Mouse (Mus musculus) CD4-positive helper T cell, adult 2 months (primary cell): ENCODE measurements around the gene Urod.

Experiments used
- DNase-seq: peaks from one replicate; pipeline ENCODE4 v3.0.0-alpha.2; 2012; ENCODE audit warnings: low read depth, missing footprints, low spot score

The Urod gene

GRCm38 (mm10) chr4:116993672-116994621 lies at the start of gene Urod:
Urod (minus strand) TSS chr4:116994413.
- DNase-seq = peak; percentile 95

GRCm38 (mm10) chr4:117041283-117041721 lies 47.1 kb upstream of the Urod start:
- DNase-seq = no peak

GRCm38 (mm10) chr4:117040791-117041190 lies 46.6 kb upstream of the Urod start:
- DNase-seq = no peak

- no peak for DNase-seq
Measured at GRCm38 (mm10) chr4:117039925-117040687, 45.9 kb upstream of the Urod start.

GRCm38 (mm10) chr4:117031105-117031504 lies 36.9 kb upstream of the Urod start:
- peak; percentile 39 for DNase-seq

GRCm38 (mm10) chr4:117023469-117023868 lies 29.3 kb upstream of the Urod start:
- DNase-seq = no peak

- DNase-seq = peak; percentile 94
Measured at GRCm38 (mm10) chr4:117019206-117020134, 25.3 kb upstream of the Urod start, which contains the start of gene Eif2b3. Eif2b3 (plus strand) TSS chr4:117019402.

- no peak for DNase-seq
Measured at GRCm38 (mm10) chr4:117018327-117018726, 24.1 kb upstream of the Urod start.

- peak; percentile 24 for DNase-seq
Measured at GRCm38 (mm10) chr4:117017738-117018137, 23.5 kb upstream of the Urod start.

- DNase-seq = no peak
Measured at GRCm38 (mm10) chr4:117014901-117015415, 20.7 kb upstream of the Urod start.

GRCm38 (mm10) chr4:117013596-117013995 lies 19.4 kb upstream of the Urod start:
- no peak for DNase-seq

GRCm38 (mm10) chr4:117010231-117010630 lies 16.0 kb upstream of the Urod start:
- no peak for DNase-seq

- DNase-seq = no peak
Measured at GRCm38 (mm10) chr4:117007058-117007457, 12.8 kb upstream of the Urod start.

- no peak for DNase-seq
Measured at GRCm38 (mm10) chr4:117005611-117006400, 11.6 kb upstream of the Urod start.

GRCm38 (mm10) chr4:117004649-117005048 lies 10.4 kb upstream of the Urod start:
- DNase-seq = no peak

- peak; percentile 46 for DNase-seq
Measured at GRCm38 (mm10) chr4:117002543-117003521, 8.6 kb upstream of the Urod start.

- no peak for DNase-seq
Measured at GRCm38 (mm10) chr4:117001957-117002356, 7.7 kb upstream of the Urod start.

GRCm38 (mm10) chr4:116999513-117000154 lies 5.4 kb upstream of the Urod start:
- no peak for DNase-seq

GRCm38 (mm10) chr4:116995798-116996135 lies 1.6 kb upstream of the Urod start:
- DNase-seq = peak; percentile 43
